Mouse (Mus musculus) embryonic fibroblast, embryonic 13.5 days (primary cell): ENCODE measurements around the gene Hip1. TPM values are rescaled to one million over a fixed set of nuclear protein-coding genes. Genes with fewer than 3 reads are reported as not detected.

Source experiments
- H3K27ac ChIP-seq: 2 replicates; pipeline ENCODE4 v1.5.1; 2012; ENCODE audit warnings: low read length, control low read depth, inconsistent platforms; ENCODE audit not compliant: insufficient read depth
- H3K4me1 ChIP-seq: 2 replicates; pipeline ENCODE4 v1.6.1; 2011; ENCODE audit warnings: low read length; ENCODE audit not compliant: control insufficient read depth, insufficient read depth
- H3K4me3 ChIP-seq: 2 replicates; pipeline ENCODE4 v1.5.1; 2011; ENCODE audit warnings: mild to moderate bottlenecking, control low read depth, low read length; ENCODE audit not compliant: insufficient read depth
- CTCF ChIP-seq: IDR thresholded peaks from 2 replicates; pipeline ENCODE4 v1.5.1; 2011; ENCODE audit warnings: mild to moderate bottlenecking, control low read depth, low read length, moderate library complexity, borderline replicate concordance; ENCODE audit not compliant: insufficient read depth
- POLR2A ChIP-seq: IDR thresholded peaks from 2 replicates; pipeline ENCODE4 v1.6.1; 2011; ENCODE audit warnings: low read depth, mild to moderate bottlenecking, control low read depth, low read length, moderate library complexity
- polyA plus RNA-seq: library from polyadenylated mRNA; stranded (reverse); fragments of >200 nt; gene quantifications from 2 replicates; pipeline ENCODE4 v1.2.4, GENCODE M21; 2011; ENCODE audit warnings: low read depth; ENCODE audit not compliant: missing spikeins, insufficient read length

Gene Hip1
- polyA plus RNA-seq, 1 experiment: 44.2 TPM

- H3K4me1 ChIP-seq: no peaks in the 10 kb centered on the region
- TF ChIP-seq POLR2A (no peak), CTCF (peak; percentile 53; the same call in 1 of the 2 replicates)
- no peak overlapping the region for H3K4me3 ChIP-seq
- H3K27ac ChIP-seq: no peak overlapping the region
These were observed 181.4 kb downstream of the Hip1 start for GRCm38 (mm10) chr5:135363540-135363939.

DNA sequence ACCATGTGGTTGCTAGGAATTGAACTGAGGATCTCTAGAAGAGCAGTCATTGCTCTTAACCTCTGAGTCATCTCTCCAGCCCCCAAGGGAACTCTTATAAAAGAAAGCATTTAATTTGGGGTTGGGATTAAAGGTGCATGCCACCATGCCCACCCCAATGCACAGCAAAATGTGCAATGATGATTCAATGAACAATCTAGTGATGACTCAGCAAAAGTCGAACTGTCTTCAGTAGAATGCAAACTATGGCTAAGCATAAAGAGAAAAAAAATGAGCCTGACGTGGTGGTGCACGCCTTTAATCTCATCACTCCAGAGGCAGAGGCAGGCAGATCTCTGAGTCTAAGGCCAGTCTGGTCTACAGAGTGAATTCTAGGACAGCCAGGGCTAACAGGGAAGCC, 182.3 kb downstream of the Hip1 start:
- H3K4me1 ChIP-seq: no peaks in the 10 kb centered on the region
- TF ChIP-seq CTCF: no peak
- TF ChIP-seq POLR2A: no peak
- H3K27ac ChIP-seq: no peak overlapping the region
- no peak overlapping the region for H3K4me3 ChIP-seq

GRCm38 (mm10) chr5:135359772-135360171, 185.1 kb downstream of the Hip1 start:
- Histone ChIP-seq H3K27ac (no peak overlapping the region), H3K4me3 (no peak overlapping the region), H3K4me1 (no peaks in the 10 kb centered on the region)
- TF ChIP-seq POLR2A (no peak), CTCF (no peak)

- TF ChIP-seq CTCF (no peak), POLR2A (no peak)
- H3K4me3 ChIP-seq: no peak overlapping the region
- no peak overlapping the region for H3K27ac ChIP-seq
- H3K4me1 ChIP-seq: no peaks in the 10 kb centered on the region
These were observed 187.4 kb downstream of the Hip1 start for GRCm38 (mm10) chr5:135357556-135357955.

Other genes with a start within 250 kb of the Hip1 start
- not detected in 2 replicates for gene Fkbp6, start 195.1 kb downstream of the Hip1 start, polyA plus RNA-seq
- gene Trim50, start 191.8 kb downstream of the Hip1 start, polyA plus RNA-seq: not detected in 2 replicates
- gene Nsun5, start 175.2 kb downstream of the Hip1 start, polyA plus RNA-seq: 9.6 and 14.0 TPM in 2 replicates
- gene Pom121, start 150.6 kb downstream of the Hip1 start, polyA plus RNA-seq: 22.3 and 24.4 TPM in 2 replicates
- not detected in 2 replicates for gene Ccl26, start 18.4 kb upstream of the Hip1 start, polyA plus RNA-seq
- gene Ccl24, start 27.9 kb upstream of the Hip1 start, polyA plus RNA-seq: not detected in 2 replicates
- 18.8 and 23.3 TPM in 2 replicates for gene Rhbdd2, start 87.5 kb upstream of the Hip1 start, polyA plus RNA-seq
- 58.5 and 98.3 TPM in 2 replicates for gene Por, start 124.9 kb upstream of the Hip1 start, polyA plus RNA-seq
- 89.3 and 94.7 TPM in 2 replicates for gene Tmem120a, start 199.3 kb upstream of the Hip1 start, polyA plus RNA-seq
- gene Styxl1, start 233.3 kb upstream of the Hip1 start, polyA plus RNA-seq: 0.50 TPM in 1 of 2 replicates, not detected in the other
- gene Mdh2, start 233.4 kb upstream of the Hip1 start, polyA plus RNA-seq: 495 and 573 TPM in 2 replicates